Mouse (Mus musculus) lung, postnatal 0 days (tissue): ENCODE data around the gene C87436. TPM values are rescaled to one million over a fixed set of nuclear protein-coding genes. Genes with fewer than 3 reads are reported as not detected.

Source experiments
- ATAC-seq: fragments of 200-750 bp; cut with Nextera tagmentation; 2 replicates; pipeline ENCODE4 v1.8.0; 2017; ENCODE audit warnings: moderate library complexity
- DNase-seq: peaks from one replicate; pipeline ENCODE4 v3.0.0-alpha.2; 2016; ENCODE audit warnings: low spot score
- H3K27ac ChIP-seq: fragments of 300-500 bp; sonication (generic); 2 replicates; pipeline ENCODE4 v1.5.1; 2014; ENCODE audit warnings: antibody characterized with exemption, mild to moderate bottlenecking, low read length, mixed read lengths
- H3K27me3 ChIP-seq: fragments of 300-500 bp; sonication (generic); replicated peaks from 2 replicates; pipeline ENCODE4 v1.6.1; 2014; ENCODE audit warnings: low read length, mixed read lengths; ENCODE audit not compliant: insufficient read depth
- H3K36me3 ChIP-seq: fragments of 300-500 bp; sonication (generic); 2 replicates; pipeline ENCODE4 v1.6.1; 2014; ENCODE audit warnings: low read length, mixed read lengths; ENCODE audit not compliant: insufficient read depth
- H3K4me1 ChIP-seq: fragments of 300-500 bp; sonication (generic); 2 replicates; pipeline ENCODE4 v1.6.1; 2014; ENCODE audit warnings: antibody characterized with exemption, low read depth, low read length, mixed read lengths; ENCODE audit not compliant: insufficient read depth
- H3K4me2 ChIP-seq: fragments of 300-500 bp; sonication (generic); replicated peaks from 2 replicates; pipeline ENCODE4 v1.6.1; 2014; ENCODE audit warnings: low read depth, mild to moderate bottlenecking, low read length, moderate library complexity, mixed read lengths
- H3K4me3 ChIP-seq: fragments of 300-500 bp; sonication (generic); 2 replicates; pipeline ENCODE4 v1.5.1; 2014; ENCODE audit warnings: low read depth, low read length
- H3K9ac ChIP-seq: fragments of 300-500 bp; sonication (generic); replicated peaks from 2 replicates; pipeline ENCODE4 v1.6.1; 2014; ENCODE audit warnings: low read depth, mild to moderate bottlenecking
- H3K9me3 ChIP-seq: fragments of 300-500 bp; sonication (generic); 2 replicates; pipeline ENCODE4 v1.6.1; 2016; ENCODE audit warnings: low read length, mixed read lengths
- CTCF ChIP-seq: IDR thresholded peaks from 2 replicates; pipeline ENCODE4 v1.5.1; 2016; ENCODE audit warnings: antibody characterized with exemption, mild to moderate bottlenecking
- EP300 ChIP-seq: IDR thresholded peaks from 2 replicates; pipeline ENCODE4 v1.6.1; 2016; ENCODE audit warnings: antibody characterized with exemption, mild to moderate bottlenecking, control low read depth
- WGBS: fragments of 180-500 bp; shearing (Covaris S2); extraction: QIAGEN DNeasy Blood & Tissue Kit; methylation state at CpG from one replicate; pipeline ENCODE4 v1.1.7; 2014; 5-methylcytosine and 5-hydroxymethylcytosine counted together
- polyA plus RNA-seq: library from polyadenylated mRNA; unstranded; fragments of >200 nt; fragmentation: Nextera tagmentation; extraction: Ambion mirVana; gene quantifications from 2 replicates; pipeline ENCODE4 v1.2.1, GENCODE M21; 2015

The C87436 gene
- polyA plus RNA-seq, result 23.3 and 23.5 TPM in 2 replicates

DNA sequence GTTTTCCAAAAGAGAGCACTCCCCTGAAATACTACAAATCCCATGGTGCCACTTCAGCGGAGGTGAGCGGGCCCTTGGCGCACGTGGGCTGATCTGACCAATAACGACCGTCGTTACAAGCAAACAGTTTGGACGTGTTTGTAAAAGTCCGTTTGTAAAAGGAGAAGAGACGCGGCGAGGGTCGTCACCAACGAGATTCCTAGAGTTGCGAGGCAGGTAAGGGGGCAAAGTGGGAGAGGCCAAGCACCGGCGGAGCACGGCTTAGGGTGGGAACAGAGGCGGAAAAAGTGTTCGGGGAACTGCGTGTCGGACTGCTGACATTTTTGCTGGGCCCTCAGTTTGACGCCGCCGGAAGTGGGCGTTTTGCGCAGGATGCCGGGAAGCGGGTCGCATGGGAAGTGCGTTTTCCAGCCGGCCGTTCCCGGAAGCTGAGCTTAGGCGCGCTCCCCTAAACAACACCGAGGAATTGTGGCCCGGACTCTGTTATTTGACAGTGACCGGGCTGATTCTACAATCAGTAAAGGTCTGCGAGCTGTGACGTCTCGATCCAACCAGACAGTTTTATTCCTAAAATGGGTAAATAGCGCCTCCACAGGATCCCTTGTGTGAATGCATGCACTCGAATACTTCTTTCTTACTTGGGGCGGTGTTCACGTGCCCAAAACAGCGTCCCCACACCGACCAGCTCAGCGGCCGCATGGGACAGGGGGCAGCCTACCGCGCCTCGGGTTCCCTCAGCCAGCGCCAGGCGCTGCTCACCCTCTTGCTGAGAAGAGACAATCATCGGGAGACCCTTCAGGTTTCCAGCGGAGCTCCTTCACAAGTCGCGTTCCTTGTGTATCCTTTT lies at the start of gene C87436:
Gene C87436, plus strand, starts transcription at position 103 of the 847 bp plus-strand sequence.
- under 1% methylated on average over 59 of the region's 59 CpGs for WGBS
- Histone ChIP-seq H3K4me3 (peak within 1 kb of the TSS; percentile 81), H3K4me1 (no peaks in the 10 kb centered on the region), H3K9me3 (no peaks in the 10 kb centered on the region), H3K27me3 (no peaks in the 10 kb centered on the region), H3K4me2 (peak within 1 kb of the TSS; percentile 91), H3K9ac (peak within 1 kb of the TSS; percentile 94), H3K36me3 (peaks cover 3% of the 10 kb centered on the region; the same call in 1 of the 2 replicates), H3K27ac (peak within 1 kb of the TSS; percentile 97)
- peak; percentile 96 for ATAC-seq
- peak; percentile 98 for DNase-seq
- peak; percentile 67 for TF ChIP-seq CTCF
- TF ChIP-seq EP300, result peak; percentile 55; the same call in 1 of the 2 replicates

DNA sequence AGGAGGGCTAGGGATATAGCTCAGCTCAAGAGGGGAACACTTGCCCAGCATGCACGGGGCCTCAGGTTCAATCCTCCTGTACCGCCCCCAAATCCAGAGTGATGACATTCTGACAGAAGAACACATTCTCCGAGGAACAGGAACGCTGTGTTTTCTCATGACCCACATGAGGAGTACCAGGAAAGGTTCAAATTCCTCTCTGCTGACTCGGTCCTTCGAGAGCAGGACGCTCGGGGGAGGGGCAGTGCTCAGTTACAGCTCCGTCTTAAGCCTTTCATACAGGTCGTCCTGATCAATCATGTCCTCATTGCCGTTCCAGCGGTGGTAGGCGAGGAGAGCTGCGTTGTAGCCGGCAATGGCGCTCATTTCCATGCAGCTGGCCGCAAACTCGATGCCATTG lies 49.7 kb upstream of the C87436 start:
- DNase-seq (no peak), ATAC-seq (no peak)
- TF ChIP-seq CTCF, result no peak
- no peak for TF ChIP-seq EP300
- H3K36me3 ChIP-seq, result peaks cover 16% of the 10 kb centered on the region; the same call in 1 of the 2 replicates
- no peaks in the 10 kb centered on the region for H3K9me3 ChIP-seq
- H3K9ac ChIP-seq, result no peak overlapping the region
- H3K4me2 ChIP-seq, result no peak overlapping the region
- H3K27me3 ChIP-seq, result no peaks in the 10 kb centered on the region
- WGBS, result 70% methylated on average over 18 of the region's 18 CpGs
- no peak overlapping the region for H3K27ac ChIP-seq
- H3K4me3 ChIP-seq, result no peak overlapping the region
- no peaks in the 10 kb centered on the region for H3K4me1 ChIP-seq

DNA sequence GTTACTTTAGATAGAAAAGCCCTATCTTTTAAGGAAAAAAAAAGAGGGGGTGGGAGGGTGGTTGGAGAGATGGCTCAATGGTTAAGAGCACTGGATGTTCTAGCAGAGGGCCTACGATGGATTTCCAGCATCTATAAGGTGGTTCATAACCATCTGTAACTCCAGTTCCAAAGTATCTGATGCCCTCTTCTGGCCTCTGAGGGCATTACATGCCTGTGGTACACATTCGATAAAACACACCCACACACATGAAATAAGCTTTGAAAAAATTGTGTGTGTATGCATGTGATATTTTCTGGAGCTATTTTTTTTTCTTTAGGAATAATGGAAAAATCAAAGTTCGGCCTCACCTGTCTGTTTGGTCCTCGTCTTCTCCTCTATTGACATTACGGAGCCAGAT lies 46.8 kb upstream of the C87436 start:
- no peak for DNase-seq
- no peaks in the 10 kb centered on the region for H3K9me3 ChIP-seq
- WGBS, result 97% methylated on average over 5 of the region's 5 CpGs
- no peak for TF ChIP-seq EP300
- peak; percentile 50 for TF ChIP-seq CTCF
- H3K4me2 ChIP-seq, result no peak overlapping the region
- no peak overlapping the region for H3K4me3 ChIP-seq
- H3K36me3 ChIP-seq, result peaks cover 16% of the 10 kb centered on the region; the same call in 1 of the 2 replicates
- peaks cover 6% of the 10 kb centered on the region; the same call in 1 of the 2 replicates for H3K4me1 ChIP-seq
- H3K27me3 ChIP-seq, result no peaks in the 10 kb centered on the region
- H3K9ac ChIP-seq, result no peak overlapping the region
- no peak overlapping the region for H3K27ac ChIP-seq
- no peak for ATAC-seq

DNA sequence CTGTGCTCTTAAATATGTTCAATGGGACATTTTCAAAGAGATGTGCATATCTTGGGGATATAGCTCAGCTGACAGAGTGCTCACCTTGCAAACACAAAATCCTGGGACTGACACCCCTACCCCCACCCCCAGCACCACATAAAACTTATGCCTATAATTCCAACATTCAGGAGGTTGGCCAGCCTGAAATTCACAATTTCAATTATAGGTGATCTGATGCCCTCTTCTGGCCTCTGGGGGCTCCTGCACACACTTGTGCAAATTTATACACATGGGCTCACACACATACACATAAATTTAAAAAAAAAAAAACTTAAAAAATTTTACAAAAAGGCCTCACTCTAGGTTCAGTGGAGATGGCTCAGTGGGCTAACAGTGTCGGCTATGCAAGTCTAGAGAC lies 45.0 kb upstream of the C87436 start:
- H3K9ac ChIP-seq, result no peak overlapping the region
- 100% methylated on average over 1 of the region's 1 CpGs for WGBS
- no peak for DNase-seq
- no peak overlapping the region for H3K4me2 ChIP-seq
- no peaks in the 10 kb centered on the region for H3K27me3 ChIP-seq
- no peak overlapping the region for H3K4me3 ChIP-seq
- H3K9me3 ChIP-seq, result no peaks in the 10 kb centered on the region
- peaks cover 14% of the 10 kb centered on the region; the same call in 1 of the 2 replicates for H3K4me1 ChIP-seq
- H3K36me3 ChIP-seq, result peaks cover 12% of the 10 kb centered on the region; the same call in 1 of the 2 replicates
- no peak overlapping the region for H3K27ac ChIP-seq
- TF ChIP-seq EP300 (no peak), CTCF (peak; percentile 17; the same call in 1 of the 2 replicates)
- no peak for ATAC-seq

DNA sequence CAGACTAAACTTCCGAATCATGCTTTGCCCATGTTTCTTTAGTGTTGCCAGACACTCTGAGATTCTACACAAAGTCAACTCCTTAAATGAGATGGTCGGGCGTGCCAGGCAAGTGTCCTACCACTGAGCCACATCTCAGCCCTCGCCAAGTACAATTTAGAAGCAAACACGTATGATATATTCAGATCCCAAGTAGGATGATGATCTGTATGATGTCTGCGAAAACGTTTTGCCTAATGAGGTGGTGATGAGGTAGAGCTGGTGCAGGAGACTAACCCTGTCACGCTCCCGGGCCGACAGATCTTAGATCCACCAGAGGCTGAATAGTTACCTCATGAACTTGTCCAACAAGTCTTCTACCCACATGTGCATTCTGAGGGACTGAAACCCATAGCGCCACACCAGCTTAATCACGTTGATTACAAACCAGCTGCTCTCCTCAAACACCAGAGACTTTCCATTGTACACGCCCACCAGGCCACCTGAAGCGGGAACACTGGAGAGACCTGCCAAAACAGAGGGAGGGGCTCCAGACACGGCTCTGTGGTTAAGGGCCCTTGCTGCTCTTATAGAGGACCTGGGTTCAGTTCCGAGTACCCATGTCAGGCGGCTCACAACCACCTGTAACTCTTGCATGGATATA lies 44.0 kb upstream of the C87436 start:
- H3K4me2 ChIP-seq, result no peak overlapping the region
- peaks cover 12% of the 10 kb centered on the region; the same call in 1 of the 2 replicates for H3K36me3 ChIP-seq
- peaks cover 14% of the 10 kb centered on the region; the same call in 1 of the 2 replicates for H3K4me1 ChIP-seq
- no peaks in the 10 kb centered on the region for H3K9me3 ChIP-seq
- ATAC-seq (no peak), DNase-seq (no peak)
- H3K27me3 ChIP-seq, result no peaks in the 10 kb centered on the region
- WGBS, result 81% methylated on average over 17 of the region's 17 CpGs
- H3K9ac ChIP-seq, result no peak overlapping the region
- H3K27ac ChIP-seq, result no peak overlapping the region
- H3K4me3 ChIP-seq, result no peak overlapping the region
- TF ChIP-seq CTCF, result no peak
- TF ChIP-seq EP300, result no peak

DNA sequence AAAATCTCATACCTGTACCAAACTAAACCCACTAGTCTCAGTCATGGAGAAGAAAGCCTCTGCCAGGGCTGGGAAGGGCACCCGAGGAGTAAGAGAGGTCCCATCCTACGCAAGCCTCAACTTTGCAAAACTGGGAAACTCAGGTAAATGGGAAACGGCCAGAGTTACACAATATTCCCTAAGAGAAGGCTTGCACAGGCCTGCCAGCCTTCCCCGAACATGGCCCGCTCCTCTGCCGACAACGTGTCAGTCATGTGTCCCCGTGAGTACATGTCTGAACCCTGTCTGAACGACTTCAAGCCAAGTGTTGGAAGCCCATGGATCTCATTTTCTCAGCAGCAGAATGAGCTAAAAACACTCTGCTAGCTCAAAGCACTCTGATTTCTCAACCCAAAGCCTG lies 43.2 kb upstream of the C87436 start:
- H3K9me3 ChIP-seq, result no peaks in the 10 kb centered on the region
- no peaks in the 10 kb centered on the region for H3K27me3 ChIP-seq
- no peak for ATAC-seq
- H3K4me2 ChIP-seq, result no peak overlapping the region
- TF ChIP-seq CTCF, result no peak
- no peak for TF ChIP-seq EP300
- no peak overlapping the region for H3K4me3 ChIP-seq
- H3K27ac ChIP-seq, result no peak overlapping the region
- 78% methylated on average over 9 of the region's 9 CpGs for whole genome bisulfite sequencing
- H3K36me3 ChIP-seq, result peaks cover 12% of the 10 kb centered on the region; the same call in 1 of the 2 replicates
- no peak for DNase-seq
- H3K4me1 ChIP-seq, result peaks cover 14% of the 10 kb centered on the region; the same call in 1 of the 2 replicates
- no peak overlapping the region for H3K9ac ChIP-seq
